Mouse (Mus musculus): ENCODE data around the gene Mfap3l. TPM values are rescaled to one million over a fixed set of nuclear protein-coding genes. Genes with fewer than 3 reads are reported as not detected.
A peak's percentile ranks its signal among the peaks of the same experiment; 100 is the strongest.
"Not testable (repeated sequence)": the region's sequence is repeated elsewhere in the genome, so short reads cannot be mapped to it uniquely, and the experiment has no call there.

Mfap3l gene
- 1 to 10 TPM; 2.8 to 3.0 TPM for total RNA-seq (2021)
- 0.15 and 0.43 TPM in 2 replicates for polyA plus RNA-seq (2012; rRNA removed)
- long read RNA-seq, full-length matches to known transcripts = 1 of 1 reads
- long read RNA-seq, partial matches to known transcripts = 0 of 1 reads
- long read RNA-seq, other reads (novel, unspliced or antisense) = 0 of 1 reads

DNA sequence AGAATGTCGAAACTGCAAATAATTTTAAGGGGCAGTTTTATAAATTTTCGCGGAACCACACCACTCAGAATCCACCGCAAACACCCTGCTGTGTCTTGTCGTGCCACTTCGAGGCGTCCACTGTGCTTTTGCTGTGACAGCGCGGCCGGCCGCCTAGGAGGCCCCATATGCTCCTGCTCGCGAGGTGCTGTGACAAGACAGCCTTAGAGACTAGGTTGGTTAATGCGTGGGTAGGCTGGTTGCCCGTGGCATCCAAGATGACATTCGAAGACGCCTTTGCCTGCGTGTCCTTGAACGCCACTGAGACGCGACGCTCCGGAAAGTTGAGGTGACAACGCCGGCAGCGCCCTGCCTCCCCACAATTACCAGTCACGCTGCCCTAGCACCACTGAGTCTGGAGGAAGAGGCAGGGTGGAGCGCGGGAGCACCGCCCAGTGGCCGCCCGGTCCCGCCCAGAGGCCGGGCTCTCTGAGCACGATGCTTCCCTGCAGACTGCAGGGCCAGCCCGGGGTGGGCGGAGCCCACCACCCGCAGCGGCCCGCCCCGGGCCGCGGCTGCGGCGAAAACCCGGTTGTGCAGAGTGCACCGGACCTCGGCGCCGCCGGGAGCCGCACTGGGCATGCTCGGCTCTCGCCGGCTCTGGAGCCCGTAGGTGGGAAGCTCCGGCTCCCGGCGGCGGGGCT lies at the start of gene Mfap3l:
Mfap3l (plus strand) TSS at position 578 of the 683 bp plus-strand sequence.
- DNase-seq = peak; percentile 97

- no peak for DNase-seq
Observed at GRCm38 (mm10) chr8:60583369-60583768, 49.3 kb upstream of the Mfap3l start.

- DNase-seq = not testable (repeated sequence)
Observed at GRCm38 (mm10) chr8:60591352-60592105, 41.1 kb upstream of the Mfap3l start.

DNA sequence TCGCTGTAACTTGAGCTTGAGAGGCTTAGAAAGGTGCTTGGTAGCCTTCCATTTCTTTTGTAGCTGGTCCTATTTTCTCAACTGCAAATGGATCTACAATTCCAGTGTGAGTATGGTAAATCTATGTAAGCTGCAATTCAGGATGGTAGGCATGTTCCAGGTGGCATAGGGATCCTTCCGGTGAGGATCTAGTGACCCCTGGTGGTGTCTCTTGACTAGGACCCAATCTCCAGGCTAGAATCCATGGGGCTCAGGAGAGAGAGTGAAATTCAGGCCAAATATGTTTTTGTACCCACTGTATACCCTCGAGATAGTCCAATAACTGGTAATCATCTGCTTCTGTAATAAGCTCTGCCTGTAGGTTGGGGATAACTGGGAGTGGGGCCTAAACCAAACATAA lies 37.9 kb upstream of the Mfap3l start:
- peak; percentile 20 for DNase-seq

DNA sequence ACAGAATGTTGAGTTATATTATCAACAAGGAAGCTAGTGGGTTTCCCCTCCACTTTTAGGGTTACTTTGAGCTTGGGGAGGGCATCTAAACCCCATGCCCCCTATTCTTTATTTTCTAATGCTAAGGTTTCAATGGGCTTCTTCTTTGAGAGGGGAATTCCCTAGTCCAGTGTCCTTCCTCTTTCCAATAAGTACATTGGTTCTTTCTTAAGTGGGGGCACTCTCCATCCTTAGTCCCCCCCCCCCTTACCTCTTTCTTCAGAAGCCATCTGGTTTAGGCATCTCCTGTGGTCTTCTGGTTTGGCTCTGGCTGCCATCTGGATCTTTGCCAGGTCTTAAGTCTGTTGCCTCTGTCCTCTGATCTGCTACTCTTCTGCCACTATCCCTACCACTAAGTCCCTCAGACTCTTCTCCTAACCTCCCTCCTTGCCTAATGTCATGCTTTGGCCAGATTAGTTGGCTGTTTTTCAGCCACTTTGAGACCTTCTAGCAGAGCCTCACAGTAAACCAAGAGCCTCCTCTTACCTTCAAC lies 21.0 kb upstream of the Mfap3l start:
- DNase-seq = no peak

GRCm38 (mm10) chr8:60616928-60617327 lies 15.7 kb upstream of the Mfap3l start:
- DNase-seq = no peak

- DNase-seq = no peak
Observed at GRCm38 (mm10) chr8:60621561-60621960, 11.1 kb upstream of the Mfap3l start.

DNA sequence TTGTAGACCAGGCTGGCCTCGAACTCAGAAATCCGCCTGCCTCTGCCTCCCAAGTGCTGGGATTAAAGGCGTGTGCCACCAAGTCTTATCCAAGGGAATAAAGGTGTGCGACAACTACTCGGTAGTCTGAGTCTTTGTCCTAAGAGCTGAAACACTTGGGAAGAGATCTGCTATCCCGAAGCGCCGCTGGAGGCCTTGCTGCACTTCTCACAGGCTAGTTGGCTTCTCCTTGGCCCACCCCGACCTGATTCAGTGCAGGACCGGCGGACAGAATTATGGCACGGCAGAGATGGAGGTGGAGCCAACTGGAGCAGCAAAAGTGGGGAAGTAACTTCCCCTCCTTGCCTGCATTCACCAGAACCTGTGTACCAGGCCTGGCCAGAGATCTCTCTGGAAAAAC lies 10.6 kb upstream of the Mfap3l start:
- DNase-seq = no peak

- DNase-seq = no peak
Observed at GRCm38 (mm10) chr8:60623438-60623837, 9.2 kb upstream of the Mfap3l start.

- DNase-seq = no peak
Observed at GRCm38 (mm10) chr8:60624722-60625121, 7.9 kb upstream of the Mfap3l start.

- DNase-seq = no peak
Observed at GRCm38 (mm10) chr8:60627937-60628336, 4.7 kb upstream of the Mfap3l start.

GRCm38 (mm10) chr8:60629059-60629458 lies 3.6 kb upstream of the Mfap3l start:
- DNase-seq = no peak

- peak; percentile 85 for DNase-seq
Observed at GRCm38 (mm10) chr8:60631504-60631934, 1.1 kb upstream of the Mfap3l start.

- no peak for DNase-seq
Observed at GRCm38 (mm10) chr8:60632933-60633655, 467 bp downstream of the Mfap3l start.

DNA sequence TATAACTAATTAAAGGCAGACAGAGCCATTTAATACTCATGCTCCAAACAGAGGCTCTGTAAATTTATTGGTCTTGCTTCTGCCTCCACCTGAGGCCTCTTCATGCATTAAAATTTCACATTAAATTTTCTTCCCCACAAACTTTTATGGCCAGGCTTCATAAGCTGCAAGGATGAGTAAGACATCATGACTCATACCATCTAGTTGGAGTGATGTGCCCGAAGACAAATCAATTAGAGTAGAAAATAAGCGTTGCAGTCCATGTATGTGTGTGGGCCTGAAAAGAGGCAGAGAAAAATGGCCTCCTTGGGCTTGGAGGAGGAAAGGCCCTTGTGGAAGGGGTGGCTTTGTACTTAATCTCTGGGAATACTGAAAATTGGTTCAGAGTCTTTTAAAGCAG lies 2.3 kb downstream of the Mfap3l start:
- DNase-seq = no peak

DNA sequence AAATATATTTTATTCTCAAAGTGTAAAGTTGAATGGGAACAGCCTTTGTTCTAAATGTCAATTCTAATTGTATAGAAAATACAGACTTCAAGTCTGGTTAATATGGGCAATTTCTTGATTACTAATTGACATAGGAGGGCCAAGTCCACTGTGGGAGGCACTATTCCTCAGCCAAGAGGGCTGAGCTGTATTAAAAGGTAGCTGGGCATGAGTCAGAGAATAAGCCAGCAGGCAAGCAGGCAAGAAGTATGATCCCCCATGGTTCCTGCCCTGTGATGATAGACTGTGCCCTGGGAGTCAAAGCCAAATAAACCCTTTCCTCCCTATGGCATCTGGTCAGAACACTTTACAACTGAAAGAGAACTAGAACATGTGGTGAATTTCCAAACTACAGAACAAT lies 3.2 kb downstream of the Mfap3l start:
- DNase-seq = no peak

GRCm38 (mm10) chr8:60640046-60640445 lies 7.4 kb downstream of the Mfap3l start:
- DNase-seq = no peak

- DNase-seq = no peak
Observed at GRCm38 (mm10) chr8:60643416-60644020, 10.9 kb downstream of the Mfap3l start.

DNA sequence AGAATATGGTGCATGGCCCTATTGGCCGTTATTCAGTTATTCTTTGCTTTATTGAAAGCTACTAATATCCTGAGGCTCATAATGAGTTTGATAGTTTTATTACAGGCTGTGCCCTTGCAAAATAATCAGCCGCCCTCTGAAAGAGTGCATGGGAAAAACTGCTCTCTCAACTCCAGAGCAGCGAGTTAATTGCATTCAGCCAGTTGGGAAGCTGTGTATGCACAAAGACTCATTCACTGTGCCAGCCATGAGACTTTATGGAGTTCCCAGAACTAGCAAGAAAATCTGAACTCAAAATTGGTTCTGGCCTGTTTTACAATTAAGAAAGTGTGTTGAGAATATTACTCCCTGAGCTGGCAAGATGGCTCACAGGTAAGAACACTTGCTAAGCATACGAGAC lies 12.5 kb downstream of the Mfap3l start:
- no peak for DNase-seq

DNA sequence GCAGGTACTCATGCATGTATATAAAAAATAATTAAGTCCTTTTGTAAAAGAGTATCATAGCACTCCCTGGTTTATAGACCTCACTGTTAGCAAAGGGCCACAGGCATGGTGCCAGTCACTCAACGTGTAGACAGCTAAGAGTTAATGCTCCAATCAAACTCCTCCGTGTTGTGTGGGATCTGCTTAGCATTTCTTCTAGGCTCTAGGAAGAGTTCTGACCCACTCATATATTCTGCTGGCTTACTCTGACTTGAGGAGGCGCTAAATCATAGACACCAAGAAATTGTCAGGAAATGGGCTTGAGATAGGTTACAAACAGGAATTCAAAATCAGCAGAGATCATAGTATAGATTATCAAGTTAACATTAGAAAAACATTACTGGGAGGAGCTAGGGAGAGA lies 13.3 kb downstream of the Mfap3l start:
- DNase-seq = no peak

DNA sequence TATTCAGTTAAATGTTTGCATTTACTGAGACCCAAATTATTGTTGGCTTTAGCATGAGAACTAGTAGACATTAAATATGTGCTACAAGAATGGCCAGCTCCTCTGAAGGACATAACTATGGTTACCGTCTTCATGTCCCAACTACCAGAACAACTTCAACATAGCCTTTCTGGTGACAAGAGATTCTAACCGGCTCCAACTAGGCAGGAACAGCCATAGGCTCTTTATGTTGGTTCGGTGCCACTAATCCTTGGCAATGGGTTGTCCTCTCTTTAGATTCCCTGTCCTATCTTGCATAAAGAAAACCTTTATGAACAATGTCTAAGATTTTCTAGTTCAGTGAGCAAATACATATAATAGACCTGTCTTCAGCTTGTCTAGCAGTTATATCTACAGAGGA lies 14.7 kb downstream of the Mfap3l start:
- no peak for DNase-seq

- DNase-seq = no peak
Observed at GRCm38 (mm10) chr8:60649081-60649480, 16.5 kb downstream of the Mfap3l start.

Data from adrenal gland, adult 2 months (tissue).